Comparison of ENCODE assay signal across 23 mouse cellular contexts in the genomic region with DNA sequence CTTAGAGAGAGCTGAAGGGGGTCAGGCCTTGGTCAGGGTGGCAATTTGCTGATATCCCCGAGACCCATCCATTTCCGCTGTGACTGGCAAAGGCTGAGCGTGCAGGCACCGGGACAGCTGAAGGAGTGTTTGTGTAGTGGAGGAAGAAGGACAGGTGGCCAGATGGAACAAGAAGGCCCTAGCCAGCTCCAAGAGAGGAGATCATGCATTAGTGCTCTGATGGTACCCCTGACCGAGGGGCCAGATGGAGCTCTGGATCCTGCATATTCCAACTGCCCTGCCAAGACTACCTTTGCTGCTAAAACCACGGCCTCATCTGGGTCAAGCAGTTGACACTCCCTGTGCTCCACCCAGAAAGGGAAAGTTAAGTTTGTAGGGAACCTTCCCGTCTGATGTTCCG.
DNase-seq lines count a peak whose midpoint lies in the region; ATAC-seq lines count a peak whose summit lies in the region.
"Had no signal": no experiment of that assay in that cellular context is flagged by ENCODE, and none has a peak within 500 bp of the region (broad histone marks: within the 10 kb centered on the region; RNA-seq: fewer than 3 reads in every experiment).

No protein-coding gene starts in this region.

- no peaks in the 10 kb centered on the region for H3K27me3 ChIP-seq in hindbrain, embryonic 16.5 days (replicated peaks; ENCODE audit: control insufficient read depth, insufficient read depth, low read length)
- H3K27me3 ChIP-seq: embryonic facial prominence, embryonic 15.5 days; heart, embryonic 15.5 days had no signal

- no peak overlapping the region for H3K9ac ChIP-seq in hindbrain, embryonic 16.5 days (ENCODE audit: low read depth, low read length)
- H3K9ac ChIP-seq: embryonic facial prominence, embryonic 15.5 days; heart, embryonic 15.5 days; hindbrain, embryonic 14.5 days had no signal

- H3K36me3 ChIP-seq in hindbrain, embryonic 16.5 days (ENCODE audit: control insufficient read depth, insufficient read depth, low read length): no peaks in the 10 kb centered on the region
- H3K36me3 ChIP-seq: embryonic facial prominence, embryonic 15.5 days; forebrain, embryonic 10.5 days; heart, embryonic 15.5 days; hindbrain, embryonic 10.5 days had no signal

- DNase-seq in brain, adult 2 months (ENCODE audit: low read depth, low spot score): peak; percentile 97
- DNase-seq in cerebellum, adult 11 months: peak; percentile 86
- peak; percentile 82 for DNase-seq in cerebellum, adult 8-10 months
- peak; percentile 78 to 88 for DNase-seq in cerebellum, postnatal 14 days
- no peak for DNase-seq in layer of hippocampus, adult 11-12 months (ENCODE audit: low spot score)
- no peak for DNase-seq in frontal cortex, postnatal 10 days (ENCODE audit: low spot score in 2 of 2)
- DNase-seq: adrenal gland, adult 2 months; adrenal gland, postnatal 36 days; embryo, embryonic 11 days; gastrocnemius, postnatal 14 days; heart, adult 2 months; heart, postnatal 14 days; kidney, adult 9 months had no signal

- H3K4me3 ChIP-seq in hindbrain, embryonic 16.5 days (ENCODE audit: low read length): no peak overlapping the region
- H3K4me3 ChIP-seq: embryonic facial prominence, embryonic 15.5 days; erythroblast, embryonic 14.5 days; forebrain, embryonic 10.5 days; heart, adult 2 months; heart, embryonic 15.5 days; hindbrain, embryonic 10.5 days had no signal

- H3K4me2 ChIP-seq in hindbrain, embryonic 16.5 days (ENCODE audit: low read length): no peak overlapping the region
- H3K4me2 ChIP-seq: embryonic facial prominence, embryonic 15.5 days; heart, embryonic 11.5 days; heart, embryonic 15.5 days; hindbrain, embryonic 14.5 days had no signal

- H3K4me1 ChIP-seq in hindbrain, embryonic 16.5 days (ENCODE audit: control insufficient read depth, insufficient read depth, low read depth, low read length): no peaks in the 10 kb centered on the region
- H3K4me1 ChIP-seq: embryonic facial prominence, embryonic 15.5 days; heart, embryonic 15.5 days; hindbrain, embryonic 10.5 days had no signal

- WGBS in hindbrain, embryonic 16.5 days: 89% methylated on average over 8 of the region's 8 CpGs

- H3K9me3 ChIP-seq in hindbrain, embryonic 16.5 days (ENCODE audit: control insufficient read depth, low read length): no peaks in the 10 kb centered on the region
- H3K9me3 ChIP-seq: embryonic facial prominence, embryonic 15.5 days; forebrain, embryonic 10.5 days; heart, embryonic 15.5 days; hindbrain, embryonic 10.5 days had no signal

- no peak for ATAC-seq in hindbrain, embryonic 16.5 days
- ATAC-seq: forebrain, embryonic 16.5 days; intestine, postnatal 0 days had no signal

- H3K27ac ChIP-seq in hindbrain, embryonic 16.5 days (ENCODE audit: low read depth, low read length): no peak overlapping the region
- H3K27ac ChIP-seq: embryonic facial prominence, embryonic 15.5 days; forebrain, embryonic 10.5 days; heart, adult 2 months; heart, embryonic 15.5 days; hindbrain, embryonic 10.5 days; hindbrain, embryonic 14.5 days had no signal

Comparison
In these comparisons a context has a peak if more than half of its experiments do, and no peak if none do; other contexts are left out.
1. DNase-seq: peak in brain, adult 2 months (single experiment), cerebellum, adult 11 months (single experiment), cerebellum, adult 8-10 months (single experiment) and cerebellum, postnatal 14 days (2 of 2); none in layer of hippocampus, adult 11-12 months (single experiment) and frontal cortex, postnatal 10 days (0 of 2).